8 mouse cellular contexts compared by ENCODE assay signal in the genomic region with DNA sequence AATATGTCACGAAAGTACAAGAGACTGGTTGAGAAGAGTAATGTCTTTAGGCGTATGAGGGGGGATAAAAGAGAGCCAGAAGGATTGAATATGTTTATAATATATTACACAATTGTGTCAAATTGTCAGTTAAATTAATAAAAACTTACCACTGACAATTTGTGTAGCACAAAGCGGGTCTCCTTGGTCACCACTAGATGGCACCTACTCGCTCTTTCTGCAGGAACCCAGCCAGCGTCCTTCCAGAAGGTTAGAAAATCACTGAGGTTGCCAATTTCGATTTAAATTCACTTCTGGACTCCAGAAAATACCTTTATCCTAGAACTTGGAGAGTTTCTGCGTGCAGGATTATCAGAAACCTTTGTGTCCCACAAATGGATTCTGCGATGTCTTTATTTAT.
A peak's percentile ranks its signal among the peaks of the same experiment; 100 is the strongest.
DNase-seq lines count a peak whose midpoint lies in the region; ATAC-seq and TF ChIP-seq lines count a peak whose summit lies in the region.

No protein-coding gene starts in this region.

- H3K27me3 ChIP-seq in kidney, postnatal 0 days (ENCODE audit: insufficient read depth, low read length): no peaks in the 10 kb centered on the region
- no peaks in the 10 kb centered on the region for H3K27me3 ChIP-seq in midbrain, embryonic 15.5 days (replicated peaks)

- no peaks in the 10 kb centered on the region for H3K9me3 ChIP-seq in kidney, postnatal 0 days (replicated peaks; ENCODE audit: low read length)
- no peaks in the 10 kb centered on the region for H3K9me3 ChIP-seq in midbrain, embryonic 15.5 days

- ATAC-seq in CD4-positive, CD25-positive, alpha-beta regulatory T cell, adult 4 months: no peak
- ATAC-seq in kidney, postnatal 0 days (replicated peaks; ENCODE audit: low FRiP score, low read depth): no peak
- ATAC-seq in midbrain, embryonic 15.5 days (replicated peaks): peak; percentile 63; the same call in 1 of the 2 replicates
- ATAC-seq in erythroblast, adult 5-6 weeks (replicated peaks; ENCODE audit: low FRiP score, poor library complexity, severe bottlenecking): no peak

- H3K36me3 ChIP-seq in kidney, postnatal 0 days (ENCODE audit: insufficient read depth, low read length): no peaks in the 10 kb centered on the region
- H3K36me3 ChIP-seq in midbrain, embryonic 15.5 days (replicated peaks): no peaks in the 10 kb centered on the region

- no peak overlapping the region for H3K4me2 ChIP-seq in kidney, postnatal 0 days (ENCODE audit: low read length)
- H3K4me2 ChIP-seq in midbrain, embryonic 15.5 days: no peak overlapping the region

- peak; percentile 77 for TF ChIP-seq CTCF in kidney, postnatal 0 days (IDR thresholded peaks at IDR 0.05; ENCODE audit: low read depth)

- peak; percentile 39 for DNase-seq in CD4-positive, CD25-positive, alpha-beta regulatory T cell, adult 2 months (ENCODE audit: low read depth, low spot score)
- peak; percentile 12 for DNase-seq in ovary, postnatal 14 days (ENCODE audit: low spot score)
- no peak for DNase-seq in ovary, postnatal 10 days (ENCODE audit: low spot score)
- peak; percentile 51 to 61 for DNase-seq in cerebellum, postnatal 36 days
- DNase-seq in kidney, postnatal 0 days (ENCODE audit: low spot score): peak; percentile 81

- H3K4me1 ChIP-seq in kidney, postnatal 0 days (replicated peaks; ENCODE audit: insufficient read depth, low read length): no peaks in the 10 kb centered on the region
- H3K4me1 ChIP-seq in midbrain, embryonic 15.5 days: peaks cover 10% of the 10 kb centered on the region

- no peak overlapping the region for H3K9ac ChIP-seq in kidney, postnatal 0 days (ENCODE audit: low read depth, low read length)
- H3K9ac ChIP-seq in midbrain, embryonic 15.5 days: no peak overlapping the region

- 35% methylated on average over 8 of the region's 8 CpGs for WGBS in kidney, postnatal 0 days
- WGBS in midbrain, embryonic 15.5 days: 37% methylated on average over 8 of the region's 8 CpGs

- no peak overlapping the region for H3K4me3 ChIP-seq in kidney, postnatal 0 days (replicated peaks; ENCODE audit: low read depth, low read length)
- no peak overlapping the region for H3K4me3 ChIP-seq in midbrain, embryonic 15.5 days

- no peak overlapping the region for H3K27ac ChIP-seq in kidney, postnatal 0 days
- H3K27ac ChIP-seq in midbrain, embryonic 15.5 days: no peak overlapping the region
